Mouse (Mus musculus) stomach, embryonic 15.5 days (tissue): ENCODE results near the gene Atf6. TPM values are rescaled to one million over a fixed set of nuclear protein-coding genes. Genes with fewer than 3 reads are reported as not detected.

Experiments used
- ATAC-seq: fragments of 200-750 bp; cut with Nextera tagmentation; 2 replicates; pipeline ENCODE4 v1.8.0; 2017; ENCODE audit warnings: low read depth, moderate number of reproducible peaks, moderate TSS enrichment; ENCODE audit not compliant: insufficient read depth, low FRiP score
- H3K27ac ChIP-seq: fragments of 300-500 bp; sonication (generic); 2 replicates; pipeline ENCODE4 v1.5.1; 2015; ENCODE audit warnings: mild to moderate bottlenecking, inconsistent platforms
- H3K27me3 ChIP-seq: fragments of 300-500 bp; sonication (generic); replicated peaks from 2 replicates; pipeline ENCODE4 v1.6.1; 2015; ENCODE audit warnings: inconsistent platforms
- H3K36me3 ChIP-seq: fragments of 300-500 bp; sonication (generic); 2 replicates; pipeline ENCODE4 v1.6.1; 2015; ENCODE audit warnings: inconsistent platforms
- H3K4me1 ChIP-seq: fragments of 300-500 bp; sonication (generic); 2 replicates; pipeline ENCODE4 v1.6.1; 2015; ENCODE audit warnings: inconsistent platforms
- H3K4me2 ChIP-seq: fragments of 300-500 bp; sonication (generic); 2 replicates; pipeline ENCODE4 v1.6.1; 2015; ENCODE audit warnings: mild to moderate bottlenecking, inconsistent platforms
- H3K4me3 ChIP-seq: fragments of 300-500 bp; sonication (generic); replicated peaks from 2 replicates; pipeline ENCODE4 v1.5.1; 2015; ENCODE audit warnings: inconsistent platforms
- H3K9ac ChIP-seq: fragments of 300-500 bp; sonication (generic); 2 replicates; pipeline ENCODE4 v1.6.1; 2015; ENCODE audit warnings: inconsistent platforms
- H3K9me3 ChIP-seq: fragments of 300-500 bp; sonication (generic); 2 replicates; pipeline ENCODE4 v1.6.1; 2016; ENCODE audit warnings: inconsistent platforms
- WGBS: fragments of 180-500 bp; shearing (Covaris S2); methylation state at CpG from one replicate; pipeline ENCODE4 v1.1.7; 2015; 5-methylcytosine and 5-hydroxymethylcytosine counted together
- polyA plus RNA-seq: library from polyadenylated mRNA; unstranded; fragments of >200 nt; fragmentation: Nextera tagmentation; extraction: Ambion mirVana; gene quantifications from 2 replicates; pipeline ENCODE4 v1.2.1, GENCODE M21; 2015

Atf6 gene
- polyA plus RNA-seq, 1 experiment from 2014 or later, result 8.9 TPM

GRCm38 (mm10) chr1:170861671-170862434, 5.7 kb downstream of the Atf6 start:
- H3K36me3 ChIP-seq, result no peaks in the 10 kb centered on the region
- WGBS, result 45% methylated on average over 13 of the region's 13 CpGs
- H3K9ac ChIP-seq, result no peak overlapping the region
- H3K4me2 ChIP-seq, result peak overlapping the region; percentile 32; the same call in 1 of the 2 replicates
- ATAC-seq, result peak; percentile 58; the same call in 1 of the 2 replicates
- 0 out of 2 replicates have a peak, but pooled peaks cover 4% of the 10 kb centered on the region for H3K4me1 ChIP-seq
- H3K4me3 ChIP-seq, result no peak overlapping the region
- no peaks in the 10 kb centered on the region for H3K9me3 ChIP-seq
- no peaks in the 10 kb centered on the region for H3K27me3 ChIP-seq
- H3K27ac ChIP-seq, result 0 out of 2 replicates have a peak overlapping the region, but pooled peaks have one; percentile 16

DNA sequence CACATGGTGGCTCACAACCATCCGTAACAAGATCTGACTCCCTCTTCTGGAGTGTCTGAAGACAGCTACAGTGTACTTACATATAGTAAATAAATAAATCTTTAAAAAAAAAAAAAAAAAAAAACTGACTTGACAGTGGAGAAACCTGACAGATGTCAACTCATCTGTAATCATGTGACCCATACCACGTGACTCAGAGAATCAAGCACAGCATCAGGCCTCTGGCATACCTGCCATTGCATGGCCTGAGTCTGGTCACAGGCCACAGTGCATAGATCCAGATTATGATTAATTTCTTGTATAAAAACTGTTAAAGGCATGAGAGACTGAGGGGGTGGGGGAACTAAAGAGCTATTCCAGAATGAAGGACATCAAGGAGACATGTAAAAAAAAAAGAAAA, 8.7 kb downstream of the Atf6 start:
- 81% methylated on average over 2 of the region's 2 CpGs for WGBS
- Histone ChIP-seq H3K36me3 (no peaks in the 10 kb centered on the region), H3K4me1 (0 out of 2 replicates have a peak, but pooled peaks cover 3% of the 10 kb centered on the region), H3K27ac (no peak overlapping the region), H3K4me3 (no peak overlapping the region), H3K27me3 (no peaks in the 10 kb centered on the region), H3K9me3 (no peaks in the 10 kb centered on the region), H3K9ac (no peak overlapping the region), H3K4me2 (no peak overlapping the region)
- ATAC-seq, result no peak

- ATAC-seq, result no peak
- Histone ChIP-seq H3K9me3 (no peaks in the 10 kb centered on the region), H3K27ac (no peak overlapping the region), H3K36me3 (no peaks in the 10 kb centered on the region), H3K4me2 (no peak overlapping the region), H3K4me1 (no peaks in the 10 kb centered on the region), H3K27me3 (no peaks in the 10 kb centered on the region), H3K4me3 (no peak overlapping the region), H3K9ac (no peak overlapping the region)
- WGBS, result 75% methylated on average over 2 of the region's 2 CpGs
Measured at GRCm38 (mm10) chr1:170857369-170857768, 10.2 kb downstream of the Atf6 start.

GRCm38 (mm10) chr1:170855056-170855760, 12.4 kb downstream of the Atf6 start:
- H3K9me3 ChIP-seq, result no peaks in the 10 kb centered on the region
- H3K36me3 ChIP-seq, result no peaks in the 10 kb centered on the region
- no peaks in the 10 kb centered on the region for H3K4me1 ChIP-seq
- H3K4me3 ChIP-seq, result no peak overlapping the region
- WGBS, result 86% methylated on average over 13 of the region's 13 CpGs
- ATAC-seq, result no peak
- H3K4me2 ChIP-seq, result no peak overlapping the region
- H3K9ac ChIP-seq, result no peak overlapping the region
- no peak overlapping the region for H3K27ac ChIP-seq
- H3K27me3 ChIP-seq, result no peaks in the 10 kb centered on the region

DNA sequence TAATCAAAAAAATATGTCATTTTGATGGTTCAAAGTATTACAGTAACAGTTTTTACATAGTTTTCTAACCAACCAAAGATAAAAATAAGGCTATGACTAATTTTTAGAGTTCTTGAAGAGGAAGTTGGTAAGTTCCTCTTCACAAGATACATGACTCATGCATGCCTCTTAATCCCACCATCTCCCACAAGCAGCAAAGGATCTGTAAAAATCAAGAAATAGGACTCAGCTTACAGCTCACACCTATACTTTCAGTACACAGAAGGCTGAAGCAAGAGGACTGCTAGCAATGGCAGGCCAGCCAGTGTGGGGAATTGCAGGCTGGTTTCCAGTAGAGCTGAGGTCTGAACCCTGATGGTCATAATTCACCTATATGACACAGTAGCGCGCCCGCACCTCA, 14.0 kb downstream of the Atf6 start:
- WGBS, result 89% methylated on average over 3 of the region's 3 CpGs
- Histone ChIP-seq H3K9ac (no peak overlapping the region), H3K4me2 (no peak overlapping the region), H3K36me3 (no peaks in the 10 kb centered on the region), H3K27me3 (no peaks in the 10 kb centered on the region), H3K4me3 (no peak overlapping the region), H3K27ac (no peak overlapping the region), H3K9me3 (no peaks in the 10 kb centered on the region), H3K4me1 (no peaks in the 10 kb centered on the region)
- no peak for ATAC-seq

GRCm38 (mm10) chr1:170850637-170851624, 16.6 kb downstream of the Atf6 start:
- H3K9ac ChIP-seq, result no peak overlapping the region
- H3K9me3 ChIP-seq, result no peaks in the 10 kb centered on the region
- H3K4me2 ChIP-seq, result no peak overlapping the region
- 87% methylated on average over 23 of the region's 23 CpGs for WGBS
- H3K36me3 ChIP-seq, result 0 out of 2 replicates have a peak, but pooled peaks cover 3% of the 10 kb centered on the region
- H3K4me3 ChIP-seq, result no peak overlapping the region
- H3K27me3 ChIP-seq, result no peaks in the 10 kb centered on the region
- H3K27ac ChIP-seq, result no peak overlapping the region
- no peaks in the 10 kb centered on the region for H3K4me1 ChIP-seq
- ATAC-seq, result no peak

GRCm38 (mm10) chr1:170850007-170850406, 17.6 kb downstream of the Atf6 start:
- H3K4me3 ChIP-seq, result no peak overlapping the region
- H3K9ac ChIP-seq, result no peak overlapping the region
- no peaks in the 10 kb centered on the region for H3K4me1 ChIP-seq
- no peaks in the 10 kb centered on the region for H3K9me3 ChIP-seq
- 0 out of 2 replicates have a peak, but pooled peaks cover 3% of the 10 kb centered on the region for H3K36me3 ChIP-seq
- H3K27ac ChIP-seq, result no peak overlapping the region
- ATAC-seq, result no peak
- no peaks in the 10 kb centered on the region for H3K27me3 ChIP-seq
- WGBS, result 96% methylated on average over 2 of the region's 2 CpGs
- no peak overlapping the region for H3K4me2 ChIP-seq

GRCm38 (mm10) chr1:170845448-170846307, 21.9 kb downstream of the Atf6 start:
- peak; percentile 47; the same call in 1 of the 2 replicates for ATAC-seq
- no peak overlapping the region for H3K4me3 ChIP-seq
- H3K9me3 ChIP-seq, result no peaks in the 10 kb centered on the region
- WGBS, result 46% methylated on average over 10 of the region's 10 CpGs
- no peak overlapping the region for H3K27ac ChIP-seq
- 0 out of 2 replicates have a peak, but pooled peaks cover 3% of the 10 kb centered on the region for H3K36me3 ChIP-seq
- H3K4me1 ChIP-seq, result no peaks in the 10 kb centered on the region
- H3K9ac ChIP-seq, result no peak overlapping the region
- no peak overlapping the region for H3K4me2 ChIP-seq
- no peaks in the 10 kb centered on the region for H3K27me3 ChIP-seq

GRCm38 (mm10) chr1:170844380-170844779, 23.2 kb downstream of the Atf6 start:
- Histone ChIP-seq H3K27me3 (no peaks in the 10 kb centered on the region), H3K4me3 (no peak overlapping the region), H3K36me3 (peaks cover 3% of the 10 kb centered on the region; the same call in 1 of the 2 replicates), H3K9me3 (no peaks in the 10 kb centered on the region), H3K9ac (no peak overlapping the region), H3K27ac (no peak overlapping the region), H3K4me1 (no peaks in the 10 kb centered on the region), H3K4me2 (no peak overlapping the region)
- WGBS, result 54% methylated on average over 8 of the region's 8 CpGs
- no peak for ATAC-seq

DNA sequence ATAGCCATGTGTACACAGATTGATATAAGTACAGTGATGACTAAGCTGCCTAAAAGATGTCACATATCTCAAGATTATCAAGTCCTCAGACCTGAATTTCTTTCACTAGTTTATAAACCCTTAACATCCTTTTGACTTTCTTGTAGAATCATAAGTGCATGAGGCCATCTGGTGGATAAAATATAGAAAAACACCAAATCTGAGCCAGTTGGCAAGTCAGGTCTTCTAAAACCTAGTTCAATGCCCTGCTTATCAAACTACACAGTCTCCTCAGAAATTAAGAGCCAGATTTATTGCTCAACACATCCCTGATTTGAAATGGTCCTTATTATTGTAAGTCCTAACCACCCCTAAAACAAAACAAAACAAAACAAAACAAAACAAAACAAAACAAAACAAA, 27.9 kb downstream of the Atf6 start:
- Histone ChIP-seq H3K4me2 (no peak overlapping the region), H3K9me3 (no peaks in the 10 kb centered on the region), H3K36me3 (no peaks in the 10 kb centered on the region; the same call in 1 of the 2 replicates), H3K9ac (no peak overlapping the region), H3K27ac (no peak overlapping the region), H3K4me3 (no peak overlapping the region), H3K27me3 (no peaks in the 10 kb centered on the region), H3K4me1 (no peaks in the 10 kb centered on the region)
- no peak for ATAC-seq

GRCm38 (mm10) chr1:170834756-170835155, 32.8 kb downstream of the Atf6 start:
- Histone ChIP-seq H3K4me3 (no peak overlapping the region), H3K4me1 (no peaks in the 10 kb centered on the region), H3K36me3 (no peaks in the 10 kb centered on the region), H3K27ac (no peak overlapping the region), H3K27me3 (no peaks in the 10 kb centered on the region), H3K9ac (no peak overlapping the region), H3K9me3 (no peaks in the 10 kb centered on the region), H3K4me2 (no peak overlapping the region)
- WGBS, result 78% methylated on average over 9 of the region's 9 CpGs
- no peak for ATAC-seq
